Mouse (Mus musculus) forebrain, embryonic 15.5 days (tissue): Measurements from ENCODE around the gene Naa38. TPM values are rescaled to one million over a fixed set of nuclear protein-coding genes. Genes with fewer than 3 reads are reported as not detected.

Source experiments
- ATAC-seq: fragments of 200-750 bp; cut with Nextera tagmentation; replicated peaks from 2 replicates; pipeline ENCODE4 v1.8.0; 2017; ENCODE audit warnings: mild to moderate bottlenecking, moderate TSS enrichment, moderate library complexity
- H3K27ac ChIP-seq: fragments of 300-500 bp; sonication (generic); replicated peaks from 2 replicates; pipeline ENCODE4 v1.5.1; 2015; ENCODE audit warnings: mild to moderate bottlenecking, inconsistent platforms
- H3K27me3 ChIP-seq: fragments of 300-500 bp; sonication (generic); 2 replicates; pipeline ENCODE4 v1.6.1; 2015; ENCODE audit warnings: inconsistent platforms
- H3K36me3 ChIP-seq: fragments of 300-500 bp; sonication (generic); 2 replicates; pipeline ENCODE4 v1.6.1; 2015; ENCODE audit warnings: mild to moderate bottlenecking, inconsistent platforms
- H3K4me1 ChIP-seq: fragments of 300-500 bp; sonication (generic); 2 replicates; pipeline ENCODE4 v1.6.1; 2015; ENCODE audit warnings: inconsistent platforms
- H3K4me2 ChIP-seq: fragments of 300-500 bp; sonication (generic); replicated peaks from 2 replicates; pipeline ENCODE4 v1.6.1; 2015; ENCODE audit warnings: mild to moderate bottlenecking, inconsistent platforms
- H3K4me3 ChIP-seq: fragments of 300-500 bp; sonication (generic); 2 replicates; pipeline ENCODE4 v1.5.1; 2015; ENCODE audit warnings: mild to moderate bottlenecking, inconsistent platforms
- H3K9ac ChIP-seq: fragments of 300-500 bp; sonication (generic); replicated peaks from 2 replicates; pipeline ENCODE4 v1.6.1; 2015; ENCODE audit warnings: mild to moderate bottlenecking, inconsistent platforms
- H3K9me3 ChIP-seq: fragments of 300-500 bp; sonication (generic); 2 replicates; pipeline ENCODE4 v1.6.1; 2016; ENCODE audit warnings: inconsistent platforms
- WGBS: fragments of 180-500 bp; shearing (Covaris S2); methylation state at CpG from one replicate; pipeline ENCODE4 v1.1.7; 2015; ENCODE audit warnings: mixed read lengths; 5-methylcytosine and 5-hydroxymethylcytosine counted together
- polyA plus RNA-seq: library from polyadenylated mRNA; unstranded; fragments of >200 nt; fragmentation: Nextera tagmentation; extraction: Ambion mirVana; gene quantifications from 2 replicates; pipeline ENCODE4 v1.2.1, GENCODE M21; 2015

Naa38 gene
- polyA plus RNA-seq, 1 experiment from 2014 or later, result 89.4 TPM

DNA sequence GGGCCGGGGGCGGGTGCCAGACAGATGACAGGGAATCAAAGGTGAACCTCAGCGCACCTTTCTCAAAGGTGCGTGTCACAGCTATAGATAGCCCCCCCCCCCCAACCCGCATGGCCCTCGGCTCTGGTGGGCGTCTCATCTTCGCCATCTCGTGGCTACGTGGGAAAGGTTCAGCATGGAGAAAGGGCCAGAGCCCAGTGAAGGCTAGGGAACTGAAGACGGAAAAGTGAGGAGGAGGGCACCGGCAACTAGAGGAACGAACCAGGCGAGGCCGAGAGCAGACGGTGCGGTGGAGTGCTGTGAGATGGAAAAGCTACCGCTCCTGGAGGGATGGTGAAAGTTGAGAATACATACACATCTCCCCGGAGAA is 24.1 kb downstream of the Naa38 start:
- Histone ChIP-seq H3K4me1 (peaks cover 60% of the 10 kb centered on the region), H3K27me3 (peaks cover 31% of the 10 kb centered on the region), H3K4me2 (peak overlapping the region; percentile 98), H3K4me3 (peak overlapping the region; percentile 79), H3K27ac (peak overlapping the region; percentile 99), H3K36me3 (no peaks in the 10 kb centered on the region), H3K9ac (peak overlapping the region; percentile 20), H3K9me3 (no peaks in the 10 kb centered on the region)
- WGBS, result under 1% methylated on average over 19 of the region's 19 CpGs
- no peak for ATAC-seq

DNA sequence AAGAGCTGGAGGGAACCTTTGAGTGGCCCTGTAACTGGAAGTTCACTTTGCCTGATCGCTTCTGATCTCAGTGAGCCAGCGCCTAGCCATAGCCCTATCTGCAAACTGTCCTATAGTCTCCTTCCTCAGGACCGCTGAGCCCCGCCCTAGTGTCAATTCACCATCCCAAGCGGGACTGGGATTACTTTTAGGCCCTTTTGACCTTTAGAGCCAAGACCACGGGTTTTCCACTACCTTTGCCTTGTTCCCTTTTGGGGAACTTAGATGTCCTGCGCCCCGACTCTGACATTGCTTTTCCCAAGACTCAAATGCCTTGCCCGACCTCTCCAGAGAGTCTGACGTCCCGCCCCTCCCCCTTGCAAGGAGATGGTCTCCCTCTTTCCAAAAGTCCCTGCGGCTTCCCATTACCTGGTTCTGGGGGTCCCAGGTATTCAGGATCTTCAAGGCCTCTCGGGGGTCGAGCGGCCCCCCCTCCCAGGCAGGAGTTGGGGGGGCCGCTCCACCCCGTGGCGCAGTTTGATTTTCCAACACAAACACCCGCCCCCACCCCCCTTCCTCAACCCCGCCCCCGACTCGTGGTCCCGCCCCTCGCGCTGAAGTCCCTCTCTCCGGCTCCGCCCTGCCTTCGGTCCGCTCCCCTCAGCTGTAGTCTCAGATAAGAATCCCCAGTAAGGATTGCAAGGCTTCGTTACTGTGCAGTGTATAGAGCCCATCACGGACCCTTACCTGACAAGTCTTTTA is 24.7 kb downstream of the Naa38 start:
- Histone ChIP-seq H3K9me3 (no peaks in the 10 kb centered on the region), H3K9ac (peak overlapping the region; percentile 20), H3K4me3 (peak overlapping the region; percentile 79), H3K4me2 (peak overlapping the region; percentile 98), H3K27ac (peak overlapping the region; percentile 99), H3K4me1 (peaks cover 55% of the 10 kb centered on the region), H3K36me3 (no peaks in the 10 kb centered on the region), H3K27me3 (peaks cover 31% of the 10 kb centered on the region)
- ATAC-seq, result no peak
- WGBS, result under 1% methylated on average over 31 of the region's 31 CpGs

DNA sequence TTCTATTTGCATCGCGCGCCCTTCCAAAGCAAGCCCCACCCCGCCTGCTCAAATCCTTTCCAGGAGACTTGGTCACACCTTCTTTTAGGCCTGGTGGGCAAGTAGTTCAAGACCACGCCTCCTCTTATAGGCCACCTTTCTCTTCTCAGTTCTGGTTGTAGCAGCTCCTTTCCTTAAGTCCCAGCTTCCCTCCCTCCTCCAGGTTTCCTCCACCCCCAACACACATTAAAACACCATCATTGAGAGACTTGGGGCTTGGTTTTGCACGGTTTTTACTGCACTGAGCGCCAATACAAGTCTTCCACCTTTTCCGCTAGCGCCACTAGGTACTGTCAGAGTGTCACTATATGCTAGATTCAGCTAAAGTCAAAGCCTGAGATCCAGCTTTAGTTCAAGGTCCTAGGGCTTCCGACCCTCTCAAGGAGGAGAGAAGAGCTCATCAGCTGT is 25.3 kb downstream of the Naa38 start:
- Histone ChIP-seq H3K4me1 (peaks cover 51% of the 10 kb centered on the region), H3K4me2 (peak overlapping the region; percentile 98), H3K27me3 (peaks cover 31% of the 10 kb centered on the region), H3K27ac (no peak overlapping the region), H3K4me3 (peak overlapping the region; percentile 79), H3K9me3 (no peaks in the 10 kb centered on the region), H3K36me3 (no peaks in the 10 kb centered on the region), H3K9ac (0 out of 2 replicates have a peak overlapping the region, but pooled peaks have one; percentile 20)
- WGBS, result 9% methylated on average over 10 of the region's 10 CpGs
- no peak for ATAC-seq

DNA sequence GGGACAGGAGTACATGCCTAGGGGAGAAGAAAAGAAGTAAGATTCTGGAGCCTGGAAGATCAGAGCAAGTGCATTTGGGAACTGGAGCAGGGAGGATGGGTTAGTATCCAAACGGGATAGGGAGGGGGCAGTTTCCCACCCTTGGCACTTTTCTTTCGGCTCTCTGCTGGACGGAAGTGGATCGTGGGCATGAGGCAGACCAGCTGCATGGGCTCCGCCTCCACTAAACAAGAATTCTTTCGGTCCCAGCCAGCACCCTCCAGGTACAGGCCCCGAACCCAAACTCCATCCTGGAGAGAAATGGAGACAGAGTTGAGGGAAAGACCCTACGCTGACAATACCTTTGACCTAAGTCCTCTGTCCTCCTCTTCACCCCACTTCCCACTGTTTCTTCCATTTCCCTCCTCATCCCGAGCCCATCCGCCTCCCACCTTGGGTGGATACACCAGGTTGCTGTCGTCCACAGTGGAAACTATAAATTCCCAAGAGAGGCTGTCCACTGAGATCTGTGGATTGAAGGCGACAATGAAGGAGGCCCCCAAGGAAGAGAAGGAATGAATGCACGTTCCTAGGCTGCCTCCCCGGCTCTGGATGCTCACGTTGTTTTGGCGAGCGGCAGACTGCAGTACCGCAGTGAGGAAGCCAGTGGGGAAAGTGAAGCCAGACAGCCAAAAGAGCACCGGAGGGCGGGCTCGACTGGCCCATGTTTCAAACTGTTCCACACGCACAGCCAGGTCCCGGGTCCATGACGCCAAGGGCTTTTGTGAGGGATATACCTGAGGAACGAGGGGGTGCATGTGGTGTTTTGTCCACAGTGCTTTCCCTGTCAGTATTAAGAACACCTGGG is 26.1 kb downstream of the Naa38 start:
- no peak overlapping the region for H3K4me3 ChIP-seq
- 0 out of 2 replicates have a peak overlapping the region, but pooled peaks have one; percentile 2 for H3K9ac ChIP-seq
- peaks cover 31% of the 10 kb centered on the region for H3K27me3 ChIP-seq
- 0 out of 2 replicates have a peak overlapping the region, but pooled peaks have one; percentile 98 for H3K4me2 ChIP-seq
- H3K4me1 ChIP-seq, result peaks cover 50% of the 10 kb centered on the region
- 9% methylated on average over 25 of the region's 25 CpGs for WGBS
- no peak overlapping the region for H3K27ac ChIP-seq
- H3K36me3 ChIP-seq, result no peaks in the 10 kb centered on the region
- ATAC-seq, result no peak
- no peaks in the 10 kb centered on the region for H3K9me3 ChIP-seq

DNA sequence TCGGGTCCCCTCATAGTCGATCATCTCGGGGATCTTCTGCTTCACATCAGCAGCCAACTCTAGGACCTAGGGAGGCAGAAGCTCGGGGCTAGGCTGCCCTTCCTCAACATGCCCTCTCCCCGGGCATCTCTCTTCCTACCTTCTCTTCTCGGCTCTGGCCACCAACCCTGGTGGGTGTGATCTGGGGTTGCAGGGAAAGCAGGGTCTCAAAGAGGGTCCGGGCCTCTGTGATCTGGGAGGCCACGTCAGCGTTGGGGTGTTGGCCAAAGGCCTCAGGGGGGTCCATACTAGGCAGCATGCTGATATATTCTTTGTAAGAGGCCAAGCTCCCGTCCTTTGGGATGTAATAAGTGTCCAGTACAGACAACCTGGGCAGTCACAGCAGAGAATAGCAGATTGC is 27.6 kb downstream of the Naa38 start:
- Histone ChIP-seq H3K36me3 (no peaks in the 10 kb centered on the region), H3K4me2 (no peak overlapping the region), H3K9ac (no peak overlapping the region), H3K27me3 (peaks cover 31% of the 10 kb centered on the region), H3K4me1 (peaks cover 36% of the 10 kb centered on the region), H3K27ac (no peak overlapping the region), H3K9me3 (no peaks in the 10 kb centered on the region), H3K4me3 (no peak overlapping the region)
- no peak for ATAC-seq
- 92% methylated on average over 10 of the region's 10 CpGs for WGBS

DNA sequence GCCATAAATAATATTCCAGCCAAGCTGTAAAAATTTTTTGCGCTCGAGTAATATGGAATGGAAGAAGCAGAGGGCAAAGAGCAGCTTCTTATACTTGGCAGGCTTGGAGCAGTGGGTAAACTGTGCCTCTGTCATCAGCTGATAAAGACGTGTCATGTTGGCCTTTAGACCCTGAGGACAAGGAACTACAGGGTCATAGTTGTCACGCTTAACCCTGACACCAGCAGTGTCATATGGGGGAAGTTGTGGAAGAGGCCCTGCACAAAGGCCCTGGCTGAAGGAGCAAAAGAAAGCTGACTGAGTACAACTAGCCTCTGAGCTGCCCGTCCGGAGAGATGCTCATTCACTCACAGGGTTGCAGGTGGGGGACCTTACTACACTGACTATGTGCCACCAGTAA is 28.6 kb downstream of the Naa38 start:
- H3K4me1 ChIP-seq, result peaks cover 26% of the 10 kb centered on the region
- 84% methylated on average over 6 of the region's 6 CpGs for WGBS
- no peak overlapping the region for H3K9ac ChIP-seq
- H3K36me3 ChIP-seq, result no peaks in the 10 kb centered on the region
- H3K4me3 ChIP-seq, result no peak overlapping the region
- H3K9me3 ChIP-seq, result no peaks in the 10 kb centered on the region
- no peak for ATAC-seq
- H3K27ac ChIP-seq, result no peak overlapping the region
- no peak overlapping the region for H3K4me2 ChIP-seq
- H3K27me3 ChIP-seq, result peaks cover 31% of the 10 kb centered on the region

DNA sequence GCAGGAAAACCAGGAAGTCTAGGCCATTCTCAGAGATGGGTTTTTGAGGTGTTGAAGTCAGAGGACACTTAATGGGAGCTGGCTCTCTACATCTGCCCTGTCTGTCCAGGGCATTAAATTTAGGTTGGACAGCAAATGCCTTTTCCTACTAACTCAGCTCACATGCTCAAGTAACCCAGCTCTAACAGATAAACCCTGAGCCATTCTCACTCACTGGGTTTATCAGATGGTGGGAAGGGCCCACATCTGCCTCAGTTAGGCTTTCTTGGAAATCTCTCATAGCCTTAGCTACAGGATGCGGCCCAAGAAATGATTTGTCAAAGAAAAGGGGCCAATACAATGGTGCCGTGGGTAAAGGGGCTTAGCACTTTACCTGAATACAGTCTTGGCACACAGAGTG is 31.0 kb downstream of the Naa38 start:
- Histone ChIP-seq H3K4me3 (no peak overlapping the region), H3K36me3 (no peaks in the 10 kb centered on the region), H3K9ac (no peak overlapping the region), H3K27ac (no peak overlapping the region), H3K4me1 (0 out of 2 replicates have a peak, but pooled peaks cover 4% of the 10 kb centered on the region), H3K4me2 (no peak overlapping the region), H3K27me3 (peaks cover 19% of the 10 kb centered on the region), H3K9me3 (no peaks in the 10 kb centered on the region)
- ATAC-seq, result no peak
- 64% methylated on average over 2 of the region's 2 CpGs for WGBS

DNA sequence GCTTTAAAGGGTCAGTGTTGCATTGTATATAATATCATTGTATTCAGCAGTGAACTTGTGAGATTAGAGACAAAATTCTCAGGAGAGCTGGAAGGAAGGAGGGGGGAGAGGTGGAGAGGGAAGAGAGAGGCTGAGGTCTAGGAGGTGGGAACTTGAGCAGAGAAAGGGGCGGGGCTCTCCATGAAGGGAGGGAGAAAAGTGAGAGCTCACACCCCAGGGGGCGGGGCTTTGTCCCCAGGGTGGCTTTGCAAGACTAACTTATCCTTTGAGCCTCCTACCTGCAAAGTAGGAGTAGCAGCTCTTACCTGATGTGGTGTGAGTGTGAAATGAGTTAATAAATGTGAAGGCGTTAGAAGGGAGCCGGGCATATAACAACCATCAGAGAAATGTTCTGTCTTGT is 33.5 kb downstream of the Naa38 start:
- ATAC-seq, result no peak
- no peak overlapping the region for H3K9ac ChIP-seq
- H3K4me3 ChIP-seq, result no peak overlapping the region
- no peaks in the 10 kb centered on the region for H3K9me3 ChIP-seq
- H3K4me2 ChIP-seq, result no peak overlapping the region
- WGBS, result 38% methylated on average over 4 of the region's 4 CpGs
- H3K27me3 ChIP-seq, result no peaks in the 10 kb centered on the region
- H3K36me3 ChIP-seq, result no peaks in the 10 kb centered on the region
- H3K27ac ChIP-seq, result no peak overlapping the region
- H3K4me1 ChIP-seq, result peaks cover 4% of the 10 kb centered on the region

DNA sequence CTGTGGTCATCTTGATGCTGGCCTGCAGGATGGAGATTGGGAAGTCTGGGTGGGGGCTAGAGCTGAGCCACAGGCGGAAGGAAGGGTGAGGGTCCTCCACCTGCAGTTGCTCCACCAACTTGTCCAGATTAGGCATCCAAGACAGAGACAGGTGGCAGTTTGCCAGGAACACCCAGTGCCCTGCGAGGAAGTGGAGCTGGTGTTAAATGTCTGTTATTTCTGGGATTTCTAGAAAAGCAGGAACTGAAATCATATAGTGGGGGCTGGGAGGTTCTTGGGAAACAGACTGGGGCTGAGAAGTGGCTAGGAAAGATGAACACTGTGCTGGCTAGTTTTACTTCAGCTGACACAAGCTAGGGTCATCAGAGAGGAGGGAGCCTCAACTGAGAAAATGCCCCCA is 34.0 kb downstream of the Naa38 start:
- H3K4me2 ChIP-seq, result no peak overlapping the region
- no peaks in the 10 kb centered on the region for H3K36me3 ChIP-seq
- H3K27me3 ChIP-seq, result no peaks in the 10 kb centered on the region
- 43% methylated on average over 2 of the region's 2 CpGs for WGBS
- H3K9ac ChIP-seq, result no peak overlapping the region
- no peak overlapping the region for H3K27ac ChIP-seq
- ATAC-seq, result no peak
- no peaks in the 10 kb centered on the region for H3K9me3 ChIP-seq
- H3K4me1 ChIP-seq, result peaks cover 4% of the 10 kb centered on the region
- H3K4me3 ChIP-seq, result no peak overlapping the region

DNA sequence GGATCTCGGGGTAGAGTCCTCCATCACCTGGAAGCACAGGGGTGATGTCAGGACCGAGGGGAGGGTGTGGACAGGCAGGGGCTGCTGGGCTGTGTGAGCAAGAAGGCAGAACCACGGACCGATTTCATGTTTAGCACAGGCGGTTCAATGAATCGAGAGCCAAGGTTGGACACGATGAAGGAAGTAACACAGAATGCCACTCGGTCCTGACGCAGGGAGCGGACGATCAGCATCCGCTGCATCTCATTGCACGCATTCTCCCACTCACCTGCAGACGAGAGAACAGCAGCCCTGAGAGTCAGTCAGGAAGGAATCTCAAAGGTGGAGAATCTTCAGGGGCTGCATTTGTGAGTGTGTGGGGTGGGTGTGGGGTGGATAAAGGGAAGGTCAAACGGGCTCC is 35.3 kb downstream of the Naa38 start:
- H3K9ac ChIP-seq, result no peak overlapping the region
- H3K4me1 ChIP-seq, result peaks cover 4% of the 10 kb centered on the region
- ATAC-seq, result no peak
- 87% methylated on average over 15 of the region's 15 CpGs for WGBS
- H3K9me3 ChIP-seq, result no peaks in the 10 kb centered on the region
- no peak overlapping the region for H3K4me3 ChIP-seq
- H3K27ac ChIP-seq, result no peak overlapping the region
- H3K27me3 ChIP-seq, result no peaks in the 10 kb centered on the region
- H3K36me3 ChIP-seq, result no peaks in the 10 kb centered on the region
- no peak overlapping the region for H3K4me2 ChIP-seq

DNA sequence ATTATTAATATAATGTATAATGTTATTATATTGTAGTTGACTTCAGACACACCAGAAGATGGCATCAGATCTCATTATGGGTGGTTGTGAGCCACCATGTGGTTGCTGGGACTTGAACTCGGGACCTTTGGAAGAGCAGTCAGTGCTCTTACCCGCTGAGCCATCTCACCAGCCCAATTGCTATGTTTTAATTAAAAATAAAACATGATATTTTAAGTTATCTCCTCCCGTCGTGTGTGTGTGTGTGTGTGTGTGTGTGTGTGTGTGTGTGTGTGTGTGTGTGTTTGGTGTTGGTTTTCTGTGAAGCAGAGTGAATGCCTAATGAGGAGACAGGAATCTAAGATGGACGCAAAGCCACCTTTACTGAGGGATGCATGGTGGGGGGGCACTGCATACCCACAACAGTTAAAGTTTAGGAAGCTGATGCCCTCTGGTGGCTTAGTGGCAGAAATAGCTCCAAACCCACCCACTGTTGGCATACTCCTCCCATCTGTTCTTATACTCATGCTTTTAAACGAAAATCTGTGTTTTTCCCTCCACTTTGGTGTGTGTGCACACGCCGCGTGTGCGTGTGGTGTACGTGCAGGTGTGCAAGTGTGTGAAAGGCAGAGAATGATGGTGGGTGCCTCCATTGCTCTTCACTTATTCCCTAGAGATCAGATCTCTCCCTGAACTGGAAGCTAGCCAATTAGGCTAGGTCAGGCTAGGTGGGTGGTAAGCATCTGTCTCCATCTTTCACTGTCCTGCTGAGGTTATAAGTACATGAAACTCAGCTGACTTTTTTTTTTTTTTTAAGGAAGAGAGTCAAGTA is 36.7 kb downstream of the Naa38 start:
- Histone ChIP-seq H3K27ac (0 out of 2 replicates have a peak overlapping the region, but pooled peaks have one; percentile 18), H3K9me3 (no peaks in the 10 kb centered on the region), H3K36me3 (no peaks in the 10 kb centered on the region), H3K27me3 (no peaks in the 10 kb centered on the region), H3K4me1 (peaks cover 4% of the 10 kb centered on the region), H3K9ac (no peak overlapping the region), H3K4me2 (peak overlapping the region; percentile 14; the same call in 1 of the 2 replicates), H3K4me3 (no peak overlapping the region)
- 29% methylated on average over 11 of the region's 11 CpGs for WGBS
- peak; percentile 66; the same call in 1 of the 2 replicates for ATAC-seq

DNA sequence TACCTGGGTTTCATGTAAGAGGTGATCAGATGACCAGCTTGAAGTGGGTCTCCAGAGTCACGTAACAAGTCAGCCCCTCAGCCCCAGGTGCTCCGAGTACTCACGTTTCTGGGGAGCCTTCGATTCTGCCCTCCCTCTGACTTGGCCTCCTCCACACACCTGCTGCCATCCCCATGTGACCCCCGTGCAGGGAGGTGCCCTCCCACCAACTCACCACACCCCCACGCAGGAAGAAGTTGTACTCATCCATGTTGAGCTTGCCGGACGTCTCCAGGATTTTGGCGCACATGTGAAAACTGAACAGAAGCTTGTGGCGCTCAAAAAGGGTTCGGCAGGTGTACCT is 37.3 kb downstream of the Naa38 start:
- Histone ChIP-seq H3K27ac (no peak overlapping the region), H3K36me3 (no peaks in the 10 kb centered on the region), H3K4me2 (no peak overlapping the region), H3K27me3 (no peaks in the 10 kb centered on the region), H3K9me3 (no peaks in the 10 kb centered on the region), H3K4me1 (peaks cover 4% of the 10 kb centered on the region), H3K4me3 (no peak overlapping the region), H3K9ac (no peak overlapping the region)
- ATAC-seq, result no peak
- 74% methylated on average over 11 of the region's 11 CpGs for WGBS
